Mouse (Mus musculus) stomach, postnatal 0 days (tissue): ENCODE results near the gene Inpp5k. TPM values are rescaled to one million over a fixed set of nuclear protein-coding genes. Genes with fewer than 3 reads are reported as not detected.

Experiments
- ATAC-seq: fragments of 200-750 bp; cut with Nextera tagmentation; 2 replicates; pipeline ENCODE4 v1.8.0; 2017; ENCODE audit not compliant: low FRiP score, low TSS enrichment
- DNase-seq: peaks from one replicate; pipeline ENCODE4 v3.0.0-alpha.2; 2016; ENCODE audit warnings: low spot score
- H3K27ac ChIP-seq: fragments of 300-500 bp; sonication (generic); replicated peaks from 2 replicates; pipeline ENCODE4 v1.5.1; 2014; ENCODE audit warnings: mild to moderate bottlenecking, control low read depth
- H3K27me3 ChIP-seq: fragments of 300-500 bp; sonication (generic); 2 replicates; pipeline ENCODE4 v1.6.1; 2014; ENCODE audit warnings: low read length; ENCODE audit not compliant: control insufficient read depth, insufficient read depth
- H3K36me3 ChIP-seq: fragments of 300-500 bp; sonication (generic); 2 replicates; pipeline ENCODE4 v1.6.1; 2014; ENCODE audit warnings: low read length, mixed read lengths; ENCODE audit not compliant: control insufficient read depth, insufficient read depth
- H3K4me1 ChIP-seq: fragments of 300-500 bp; sonication (generic); replicated peaks from 2 replicates; pipeline ENCODE4 v1.6.1; 2014; ENCODE audit warnings: antibody characterized with exemption; ENCODE audit not compliant: control insufficient read depth, insufficient read depth
- H3K4me2 ChIP-seq: fragments of 300-500 bp; sonication (generic); replicated peaks from 2 replicates; pipeline ENCODE4 v1.6.1; 2014; ENCODE audit warnings: low read depth, mild to moderate bottlenecking, control low read depth, moderate library complexity
- H3K4me3 ChIP-seq: fragments of 300-500 bp; sonication (generic); 2 replicates; pipeline ENCODE4 v1.5.1; 2014; ENCODE audit warnings: low read depth, low read length, control low read depth
- H3K9ac ChIP-seq: fragments of 300-500 bp; sonication (generic); 2 replicates; pipeline ENCODE4 v1.6.1; 2014; ENCODE audit warnings: mild to moderate bottlenecking, low read length, control low read depth, mixed read lengths
- H3K9me3 ChIP-seq: fragments of 300-500 bp; sonication (generic); 2 replicates; pipeline ENCODE4 v1.6.1; 2016; ENCODE audit warnings: low read length; ENCODE audit not compliant: control insufficient read depth
- CTCF ChIP-seq: IDR thresholded peaks from 2 replicates; pipeline ENCODE4 v1.5.1; 2016; ENCODE audit warnings: antibody characterized with exemption, low read depth, mild to moderate bottlenecking, moderate library complexity
- EP300 ChIP-seq: optimal IDR thresholded peaks from 2 replicates; pipeline ENCODE3; 2016; ENCODE audit warnings: antibody characterized with exemption
- WGBS: fragments of 180-500 bp; shearing (Covaris S2); extraction: QIAGEN DNeasy Blood & Tissue Kit; methylation state at CpG from one replicate; pipeline ENCODE4 v1.1.7; 2014; 5-methylcytosine and 5-hydroxymethylcytosine counted together
- polyA plus RNA-seq: library from polyadenylated mRNA; unstranded; fragments of >200 nt; fragmentation: Nextera tagmentation; extraction: Ambion mirVana; gene quantifications from 2 replicates; pipeline ENCODE4 v1.2.1, GENCODE M21; 2015

Inpp5k gene
- polyA plus RNA-seq, 1 experiment from 2014 or later = 19.0 TPM

DNA sequence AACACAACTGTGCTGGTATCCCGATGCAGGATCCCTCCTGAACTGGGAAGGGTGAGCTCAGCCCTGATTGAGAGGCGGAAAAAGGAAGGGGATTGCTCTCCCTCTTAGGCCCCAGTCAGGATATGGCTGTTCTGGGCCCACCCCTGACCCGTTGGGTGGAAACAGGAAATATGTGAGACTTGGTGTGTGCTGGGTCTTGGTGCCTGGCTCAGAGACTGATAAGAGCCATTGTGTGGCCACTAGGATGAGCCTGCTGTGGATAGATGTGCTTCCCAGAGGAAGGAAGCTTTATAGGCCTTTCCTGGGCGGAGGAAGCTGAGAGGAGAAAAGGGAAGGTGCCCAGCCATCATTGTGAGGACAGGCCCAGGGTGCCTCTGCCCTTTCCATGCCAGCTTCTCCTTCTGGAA, 18.4 kb downstream of the Inpp5k start:
- Histone ChIP-seq H3K27me3 (no peaks in the 10 kb centered on the region), H3K4me2 (no peak overlapping the region), H3K27ac (peak overlapping the region; percentile 69), H3K4me1 (peaks cover 2% of the 10 kb centered on the region; the same call in 1 of the 2 replicates), H3K4me3 (no peak overlapping the region), H3K9me3 (no peaks in the 10 kb centered on the region), H3K36me3 (0 out of 2 replicates have a peak, but pooled peaks cover 2% of the 10 kb centered on the region), H3K9ac (peak overlapping the region; percentile 27; the same call in 1 of the 2 replicates)
- ATAC-seq (no peak), DNase-seq (no peak)
- TF ChIP-seq CTCF (no peak), EP300 (no peak)
- WGBS = 57% methylated on average over 4 of the region's 4 CpGs

DNA sequence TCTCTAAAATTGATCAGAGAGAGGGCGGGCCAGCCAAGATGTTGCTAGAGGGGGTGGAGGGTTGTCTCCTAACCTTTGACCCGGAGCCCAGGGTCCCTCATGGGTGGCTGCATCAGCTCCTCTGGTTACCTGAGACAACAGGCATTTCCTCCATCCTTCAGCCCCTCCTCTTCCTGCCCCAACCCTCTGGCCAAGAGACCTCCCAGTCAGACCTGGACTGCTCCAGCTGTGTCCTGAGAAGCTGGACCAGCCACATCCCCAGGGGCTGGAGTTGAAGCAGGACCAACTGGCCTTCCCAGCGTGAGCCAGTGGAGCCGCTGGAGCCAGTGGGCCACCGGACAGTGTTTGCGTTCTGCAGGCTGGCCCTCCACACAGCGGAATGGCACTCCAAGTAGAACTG, 19.5 kb downstream of the Inpp5k start, which contains the start of gene Myo1c:
Gene Myo1c (plus strand): TSS at position 194 of the 400 bp plus-strand sequence.
- Histone ChIP-seq H3K4me3 (peak within 1 kb of the TSS; percentile 62), H3K9ac (peak within 1 kb of the TSS; percentile 83), H3K4me1 (peaks cover 13% of the 10 kb centered on the region), H3K36me3 (0 out of 2 replicates have a peak, but pooled peaks cover 2% of the 10 kb centered on the region), H3K27me3 (no peaks in the 10 kb centered on the region), H3K27ac (peak within 1 kb of the TSS; percentile 97), H3K4me2 (peak within 1 kb of the TSS; percentile 87), H3K9me3 (no peaks in the 10 kb centered on the region)
- no peak for ATAC-seq
- WGBS = 63% methylated on average over 7 of the region's 7 CpGs
- no peak for DNase-seq
- TF ChIP-seq CTCF (no peak), EP300 (no peak)

DNA sequence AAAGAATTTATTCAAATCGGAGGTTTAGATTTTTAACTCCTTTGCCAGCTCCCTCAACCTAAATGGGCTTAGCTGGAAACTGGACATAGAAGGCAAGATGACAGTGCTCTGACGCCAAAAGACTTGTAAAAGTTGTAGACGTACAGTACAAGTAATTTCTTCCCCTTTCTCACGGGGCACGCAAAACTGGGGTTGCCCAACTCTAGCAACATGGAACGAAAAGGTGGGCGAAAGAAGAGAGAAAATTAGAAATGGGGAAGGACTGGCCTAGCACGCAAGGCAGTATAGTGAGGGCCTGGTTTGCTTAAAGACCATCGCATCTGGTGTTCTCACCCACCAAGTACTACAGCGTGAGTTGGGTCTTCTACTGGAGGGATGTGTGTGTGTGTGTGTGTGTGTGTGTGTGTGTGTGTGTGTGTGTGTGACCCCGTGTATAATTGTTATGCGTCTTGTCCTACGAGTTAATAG, 20.2 kb downstream of the Inpp5k start:
- H3K27ac ChIP-seq = peak overlapping the region; percentile 97
- TF ChIP-seq CTCF (no peak), EP300 (no peak)
- DNase-seq = no peak
- H3K4me3 ChIP-seq = peak overlapping the region; percentile 62
- 41% methylated on average over 13 of the region's 13 CpGs for WGBS
- ATAC-seq = no peak
- 0 out of 2 replicates have a peak, but pooled peaks cover 2% of the 10 kb centered on the region for H3K36me3 ChIP-seq
- peak overlapping the region; percentile 87 for H3K4me2 ChIP-seq
- H3K27me3 ChIP-seq = no peaks in the 10 kb centered on the region
- no peaks in the 10 kb centered on the region for H3K9me3 ChIP-seq
- peaks cover 13% of the 10 kb centered on the region for H3K4me1 ChIP-seq
- H3K9ac ChIP-seq = peak overlapping the region; percentile 83

- Histone ChIP-seq H3K9ac (peak overlapping the region; percentile 83), H3K4me3 (peak overlapping the region; percentile 62), H3K36me3 (0 out of 2 replicates have a peak, but pooled peaks cover 2% of the 10 kb centered on the region), H3K9me3 (no peaks in the 10 kb centered on the region), H3K27me3 (no peaks in the 10 kb centered on the region), H3K4me2 (peak overlapping the region; percentile 87), H3K27ac (peak overlapping the region; percentile 97), H3K4me1 (peaks cover 13% of the 10 kb centered on the region)
- TF ChIP-seq CTCF = peak; percentile 19
- TF ChIP-seq EP300 = no peak
- ATAC-seq = peak; percentile 63
- peak; percentile 87 for DNase-seq
- under 1% methylated on average over 51 of the region's 54 CpGs for WGBS
Observed at GRCm38 (mm10) chr11:75651426-75652221, 20.8 kb downstream of the Inpp5k start.

DNA sequence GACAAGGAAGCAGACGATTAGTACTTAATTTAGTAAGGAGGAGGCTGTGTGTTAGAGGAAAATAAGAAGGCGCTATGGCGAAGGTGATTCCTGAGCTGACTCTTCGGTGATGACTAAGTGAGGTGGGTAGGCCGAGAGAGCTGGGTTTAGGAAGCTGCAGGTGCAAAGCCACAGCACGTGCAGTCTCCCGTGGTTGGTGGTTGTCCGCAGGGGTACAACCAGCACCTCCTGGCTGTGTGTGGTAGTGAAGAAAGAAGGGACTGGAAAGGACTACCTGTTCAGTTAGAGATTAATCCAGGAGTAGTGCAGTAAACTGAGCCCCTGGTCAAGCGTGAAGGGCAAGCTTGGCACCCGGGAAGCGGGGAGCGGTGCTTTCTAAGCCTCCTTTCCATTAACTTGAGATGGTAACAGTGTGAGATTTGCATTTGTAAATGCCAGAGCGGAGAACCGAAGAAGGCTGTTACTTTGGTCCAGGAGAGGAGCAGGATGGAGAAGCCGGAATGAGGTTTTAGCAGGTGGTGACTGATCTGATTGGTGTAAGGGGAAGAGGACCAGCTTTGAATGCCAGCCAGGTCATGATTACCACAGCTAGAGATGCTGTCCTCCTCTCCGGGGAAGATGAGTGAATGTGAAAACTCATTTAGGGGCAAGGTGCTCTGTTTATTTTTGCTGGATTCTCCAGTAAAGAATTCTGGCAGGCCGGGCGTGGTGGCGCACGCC, 21.6 kb downstream of the Inpp5k start:
- DNase-seq (peak; percentile 56), ATAC-seq (no peak)
- peak overlapping the region; percentile 87 for H3K4me2 ChIP-seq
- TF ChIP-seq EP300 (no peak), CTCF (peak; percentile 29)
- H3K4me3 ChIP-seq = peak overlapping the region; percentile 62
- no peaks in the 10 kb centered on the region for H3K9me3 ChIP-seq
- H3K4me1 ChIP-seq = peaks cover 15% of the 10 kb centered on the region
- H3K27me3 ChIP-seq = no peaks in the 10 kb centered on the region
- peak overlapping the region; percentile 83 for H3K9ac ChIP-seq
- H3K36me3 ChIP-seq = no peaks in the 10 kb centered on the region; the same call in 1 of the 2 replicates
- 29% methylated on average over 20 of the region's 20 CpGs for WGBS
- H3K27ac ChIP-seq = peak overlapping the region; percentile 97
